Mouse (Mus musculus) limb, embryonic 11.5 days (tissue): ENCODE measurements at regions not wholly inside any gene's neighbourhood (a gene's known extent, or its start where the extent isn't known, plus 50 kb on each side); places are given as distances from the start of the nearest gene placed in this dataset.

Experiments
- ATAC-seq: fragments of 200-750 bp; cut with Nextera tagmentation; 2 replicates; pipeline ENCODE4 v1.8.0; 2017; ENCODE audit warnings: low read depth; ENCODE audit not compliant: insufficient number of reproducible peaks, low FRiP score, low TSS enrichment
- DNase-seq: peaks from one replicate; pipeline ENCODE4 v3.0.0-alpha.2; 2015; ENCODE audit warnings: low spot score
- H3K27ac ChIP-seq: fragments of 300-500 bp; sonication (generic); replicated peaks from 2 replicates; pipeline ENCODE4 v1.5.1; 2014; ENCODE audit warnings: low read depth, mild to moderate bottlenecking, low read length
- H3K27me3 ChIP-seq: fragments of 300-500 bp; sonication (generic); 2 replicates; pipeline ENCODE4 v1.6.1; 2014; ENCODE audit warnings: mild to moderate bottlenecking, low read length, mixed read lengths; ENCODE audit not compliant: control insufficient read depth, insufficient read depth
- H3K36me3 ChIP-seq: fragments of 300-500 bp; sonication (generic); 2 replicates; pipeline ENCODE4 v1.6.1; 2014; ENCODE audit warnings: mild to moderate bottlenecking, low read length, moderate library complexity, mixed read lengths; ENCODE audit not compliant: control insufficient read depth, insufficient read depth
- H3K4me1 ChIP-seq: fragments of 300-500 bp; sonication (generic); 2 replicates; pipeline ENCODE4 v1.6.1; 2014; ENCODE audit warnings: low read length, mixed read lengths; ENCODE audit not compliant: control insufficient read depth, insufficient read depth
- H3K4me2 ChIP-seq: fragments of 300-500 bp; sonication (generic); 2 replicates; pipeline ENCODE4 v1.6.1; 2014; ENCODE audit warnings: low read depth, mild to moderate bottlenecking, moderate library complexity; ENCODE audit not compliant: severe bottlenecking
- H3K4me3 ChIP-seq: fragments of 300-500 bp; sonication (generic); 2 replicates; pipeline ENCODE4 v1.5.1; 2014; ENCODE audit warnings: low read depth, low read length
- H3K9ac ChIP-seq: fragments of 300-500 bp; sonication (generic); 2 replicates; pipeline ENCODE4 v1.6.1; 2014; ENCODE audit warnings: mild to moderate bottlenecking, low read length
- H3K9me3 ChIP-seq: fragments of 300-500 bp; sonication (generic); 2 replicates; pipeline ENCODE4 v1.6.1; 2016; ENCODE audit warnings: low read length; ENCODE audit not compliant: control insufficient read depth
- WGBS: fragments of 180-500 bp; shearing (Covaris S2); extraction: QIAGEN DNeasy Blood & Tissue Kit; methylation state at CpG from one replicate; pipeline ENCODE4 v1.1.7; 2014; 5-methylcytosine and 5-hydroxymethylcytosine counted together

DNA sequence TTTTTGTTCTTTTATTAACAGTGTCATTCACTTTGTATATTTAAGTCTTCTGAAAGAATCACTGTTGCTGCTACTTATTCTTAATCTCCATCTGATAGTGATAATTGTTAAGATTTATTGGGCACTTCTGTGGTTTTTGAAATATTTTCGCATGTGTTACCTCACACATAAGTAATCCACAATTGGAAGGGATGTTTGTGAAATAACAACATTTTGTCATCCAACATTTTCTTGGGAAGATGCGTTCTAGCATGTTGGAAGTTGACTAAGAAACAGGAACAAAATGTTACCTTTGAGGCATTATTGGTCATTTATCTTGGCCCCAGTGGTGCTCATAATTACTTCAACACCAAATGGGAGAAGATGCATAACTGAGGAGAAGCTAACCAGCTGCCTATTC, 323.4 kb upstream of the Btbd3 start:
- H3K36me3 ChIP-seq = no peaks in the 10 kb centered on the region

DNA sequence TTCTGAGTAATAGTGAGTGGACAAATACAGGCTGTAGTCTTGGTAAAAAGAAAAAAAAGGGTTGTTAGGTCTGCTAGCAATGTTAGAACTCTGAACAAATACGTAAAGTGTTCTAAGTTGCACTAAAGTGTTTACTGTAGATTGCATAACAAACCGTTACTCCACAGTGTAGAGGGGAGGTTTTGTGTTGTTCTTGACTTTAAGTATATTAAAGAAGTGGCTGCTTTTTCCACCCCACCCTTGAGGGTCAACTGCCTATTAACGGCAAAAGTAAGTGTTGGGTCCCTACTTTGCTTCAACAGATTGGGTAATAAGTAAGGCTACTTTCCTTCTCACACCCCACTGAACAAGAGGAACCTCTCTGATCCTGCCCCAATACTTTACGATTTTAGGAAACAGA, 323.9 kb upstream of the Btbd3 start:
- H3K36me3 ChIP-seq = no peaks in the 10 kb centered on the region
- 87% methylated on average over 4 of the region's 4 CpGs for WGBS
- no peak overlapping the region for H3K27ac ChIP-seq
- H3K9me3 ChIP-seq = no peaks in the 10 kb centered on the region
- H3K4me2 ChIP-seq = no peak overlapping the region
- no peaks in the 10 kb centered on the region for H3K27me3 ChIP-seq
- DNase-seq (no peak), ATAC-seq (no peak)
- H3K4me1 ChIP-seq = no peaks in the 10 kb centered on the region
- no peak overlapping the region for H3K4me3 ChIP-seq
- H3K9ac ChIP-seq = no peak overlapping the region

More for the DNA sequence above, 323.4 kb upstream of the Btbd3 start:
- Histone ChIP-seq H3K9me3 (no peaks in the 10 kb centered on the region), H3K4me3 (no peak overlapping the region), H3K4me2 (no peak overlapping the region), H3K4me1 (no peaks in the 10 kb centered on the region), H3K27me3 (no peaks in the 10 kb centered on the region), H3K27ac (no peak overlapping the region), H3K9ac (no peak overlapping the region)
- ATAC-seq (no peak), DNase-seq (no peak)
- WGBS = 92% methylated on average over 2 of the region's 2 CpGs

DNA sequence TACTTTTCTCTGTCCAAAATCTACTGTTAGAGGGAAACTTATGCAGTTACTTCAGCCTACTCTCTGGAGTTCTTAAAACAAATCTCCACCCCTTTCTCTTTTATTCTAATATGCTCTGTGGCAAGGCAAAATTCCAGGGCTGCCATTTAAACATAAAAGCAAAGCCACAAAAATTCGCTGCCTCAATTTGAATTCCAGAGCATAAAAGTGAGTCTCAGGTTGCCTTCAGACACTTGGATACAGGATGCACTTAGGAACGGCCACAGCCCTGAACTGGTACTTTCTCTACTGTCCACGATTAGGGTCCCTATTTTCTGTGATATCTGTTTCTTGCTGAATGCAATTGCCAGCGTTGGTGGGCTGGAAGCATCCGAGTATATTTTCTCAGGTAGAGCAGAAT, 330.9 kb upstream of the Btbd3 start:
- no peak overlapping the region for H3K27ac ChIP-seq
- H3K9ac ChIP-seq = no peak overlapping the region
- H3K4me1 ChIP-seq = no peaks in the 10 kb centered on the region
- DNase-seq (no peak), ATAC-seq (no peak)
- H3K27me3 ChIP-seq = no peaks in the 10 kb centered on the region
- no peak overlapping the region for H3K4me3 ChIP-seq
- no peak overlapping the region for H3K4me2 ChIP-seq
- no peaks in the 10 kb centered on the region for H3K9me3 ChIP-seq
- 67% methylated on average over 5 of the region's 5 CpGs for WGBS
- no peaks in the 10 kb centered on the region for H3K36me3 ChIP-seq

- H3K27me3 ChIP-seq = no peaks in the 10 kb centered on the region
- no peaks in the 10 kb centered on the region for H3K9me3 ChIP-seq
- H3K9ac ChIP-seq = no peak overlapping the region
- DNase-seq = no peak
- H3K4me1 ChIP-seq = no peaks in the 10 kb centered on the region
- H3K4me3 ChIP-seq = no peak overlapping the region
- ATAC-seq = no peak
- WGBS = 71% methylated on average over 2 of the region's 2 CpGs
- H3K27ac ChIP-seq = no peak overlapping the region
- no peaks in the 10 kb centered on the region for H3K36me3 ChIP-seq
- H3K4me2 ChIP-seq = no peak overlapping the region
Observed at GRCm38 (mm10) chr2:137924576-137924975, 331.8 kb upstream of the Btbd3 start.

DNA sequence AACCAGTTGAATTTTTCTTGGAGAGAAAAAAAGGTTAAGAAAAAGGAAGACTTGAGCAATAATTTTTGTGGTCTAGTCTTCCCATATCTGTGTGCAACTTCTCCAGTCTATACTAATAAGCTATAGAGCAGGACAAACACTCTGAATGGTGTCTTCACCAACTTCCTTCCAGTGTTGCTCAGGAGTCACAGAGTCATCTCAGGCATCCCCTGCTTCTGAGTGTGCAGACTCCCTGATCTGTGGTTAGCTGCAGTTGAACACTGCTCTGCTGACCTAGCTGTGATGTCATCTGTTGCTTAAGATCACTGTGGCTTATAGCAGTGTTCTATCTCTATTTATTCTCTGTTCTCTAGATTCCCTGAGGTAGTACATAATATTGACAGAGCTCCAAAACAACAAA, 357.9 kb upstream of the Btbd3 start:
- H3K27ac ChIP-seq = no peak overlapping the region
- H3K4me1 ChIP-seq = no peaks in the 10 kb centered on the region
- ATAC-seq (no peak), DNase-seq (no peak)
- no peak overlapping the region for H3K4me2 ChIP-seq
- H3K36me3 ChIP-seq = no peaks in the 10 kb centered on the region
- H3K4me3 ChIP-seq = no peak overlapping the region
- no peak overlapping the region for H3K9ac ChIP-seq
- H3K9me3 ChIP-seq = no peaks in the 10 kb centered on the region
- no peaks in the 10 kb centered on the region for H3K27me3 ChIP-seq

DNA sequence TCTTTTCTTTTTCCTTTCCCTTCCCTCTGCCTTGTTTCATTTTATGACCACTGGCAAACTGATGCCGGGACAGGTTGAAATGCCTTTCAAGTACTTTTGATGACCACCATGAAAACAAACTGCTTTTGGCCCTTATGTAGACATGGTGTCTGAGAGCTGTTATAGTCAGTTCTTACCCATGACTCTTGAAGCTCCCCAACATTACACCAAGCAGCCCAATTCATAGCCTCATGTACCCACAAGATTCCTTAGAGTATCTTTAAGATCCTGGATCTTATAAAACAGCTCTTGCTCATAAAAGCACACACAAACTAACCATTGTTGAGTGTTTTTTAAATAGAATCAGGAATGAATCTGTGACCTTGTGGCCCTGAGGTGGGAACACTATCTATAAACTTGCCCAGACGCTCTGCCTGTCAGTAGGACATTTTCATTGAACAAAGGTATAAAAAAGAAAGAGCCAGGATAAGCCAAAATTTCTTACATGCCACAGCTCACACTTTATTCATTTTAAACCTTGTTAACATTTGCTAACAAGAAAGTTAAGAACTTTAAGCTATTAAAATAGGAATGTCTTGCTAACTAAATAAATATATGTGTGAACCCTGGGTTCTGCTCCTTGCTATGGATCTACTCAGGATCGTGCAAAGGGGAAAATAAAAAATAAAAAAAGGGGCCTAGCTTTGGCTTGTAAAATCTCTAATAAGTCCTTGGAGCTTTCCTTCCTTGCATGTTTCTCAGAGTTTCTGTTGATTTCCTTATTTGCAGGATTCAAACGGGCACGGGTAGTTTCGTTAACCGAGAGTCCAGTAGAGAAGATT, 375.9 kb upstream of the Btbd3 start:
- ATAC-seq (peak; percentile 68), DNase-seq (peak; percentile 46)
- Histone ChIP-seq H3K4me2 (no peak overlapping the region), H3K4me3 (no peak overlapping the region), H3K9ac (no peak overlapping the region), H3K4me1 (0 out of 2 replicates have a peak, but pooled peaks cover 3% of the 10 kb centered on the region), H3K27ac (peak overlapping the region; percentile 45; the same call in 1 of the 2 replicates), H3K9me3 (no peaks in the 10 kb centered on the region), H3K36me3 (no peaks in the 10 kb centered on the region), H3K27me3 (no peaks in the 10 kb centered on the region)
- WGBS = 31% methylated on average over 7 of the region's 7 CpGs

DNA sequence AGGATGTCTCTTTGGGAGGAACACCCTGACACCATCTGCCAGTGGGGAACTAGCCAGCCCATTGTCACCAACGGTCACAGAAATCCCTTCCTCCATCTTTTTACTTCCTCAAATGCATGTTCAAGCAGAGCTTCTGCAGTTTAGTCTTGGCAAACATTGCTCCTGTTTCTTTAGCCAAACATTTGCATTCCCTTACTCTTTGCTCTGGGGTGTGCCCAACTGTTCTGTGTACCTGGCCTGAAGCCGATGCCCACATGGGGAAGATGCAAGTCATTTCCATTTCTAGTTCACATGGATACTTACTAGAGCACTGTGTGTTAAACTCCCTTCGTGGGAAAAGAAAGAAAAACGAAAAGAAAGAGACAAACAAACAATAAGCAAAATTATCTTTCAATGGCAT, 386.7 kb upstream of the Btbd3 start:
- H3K4me3 ChIP-seq = no peak overlapping the region
- no peak overlapping the region for H3K27ac ChIP-seq
- no peaks in the 10 kb centered on the region for H3K36me3 ChIP-seq
- 84% methylated on average over 4 of the region's 4 CpGs for WGBS
- H3K4me2 ChIP-seq = no peak overlapping the region
- H3K27me3 ChIP-seq = no peaks in the 10 kb centered on the region
- ATAC-seq (no peak), DNase-seq (no peak)
- no peaks in the 10 kb centered on the region for H3K4me1 ChIP-seq
- no peak overlapping the region for H3K9ac ChIP-seq
- no peaks in the 10 kb centered on the region for H3K9me3 ChIP-seq

DNA sequence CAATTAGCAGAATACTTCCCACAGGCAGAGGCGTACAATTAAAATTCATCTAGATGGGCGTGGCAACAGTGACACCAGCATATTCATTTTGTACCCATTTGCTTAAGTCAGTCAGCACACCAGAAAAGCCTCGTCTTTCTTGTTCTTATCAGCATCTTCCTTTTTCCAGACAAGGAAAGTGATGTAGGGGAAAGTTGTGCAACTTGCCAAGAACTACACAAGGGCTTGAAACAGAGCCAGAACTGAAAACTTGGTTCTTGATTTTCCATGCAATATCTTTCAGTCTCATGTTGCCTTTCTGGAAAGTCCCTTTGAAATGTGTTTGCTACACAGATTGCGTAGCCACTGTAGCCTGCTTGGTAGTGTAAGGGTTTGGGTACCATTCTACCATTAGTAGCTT, 401.9 kb upstream of the Btbd3 start:
- 75% methylated on average over 4 of the region's 4 CpGs for WGBS
- ATAC-seq (no peak), DNase-seq (no peak)
- no peak overlapping the region for H3K4me3 ChIP-seq
- H3K36me3 ChIP-seq = no peaks in the 10 kb centered on the region
- no peaks in the 10 kb centered on the region for H3K9me3 ChIP-seq
- H3K4me1 ChIP-seq = peaks cover 13% of the 10 kb centered on the region; the same call in 1 of the 2 replicates
- no peak overlapping the region for H3K4me2 ChIP-seq
- no peak overlapping the region for H3K27ac ChIP-seq
- H3K27me3 ChIP-seq = no peaks in the 10 kb centered on the region
- H3K9ac ChIP-seq = no peak overlapping the region
